Mouse (Mus musculus) heart, embryonic 13.5 days (tissue): ENCODE measurements around the gene B3galt5. TPM values are rescaled to one million over a fixed set of nuclear protein-coding genes. Genes with fewer than 3 reads are reported as not detected.

Source experiments
- ATAC-seq: fragments of 200-750 bp; cut with Nextera tagmentation; 2 replicates; pipeline ENCODE4 v1.8.0; 2017; ENCODE audit warnings: moderate TSS enrichment; ENCODE audit not compliant: insufficient number of reproducible peaks, low FRiP score, low TSS enrichment; ENCODE audit errors: extremely low read depth
- H3K27ac ChIP-seq: fragments of 300-500 bp; sonication (generic); replicated peaks from 2 replicates; pipeline ENCODE4 v1.5.1; 2015; ENCODE audit warnings: moderate library complexity, mild to moderate bottlenecking, inconsistent platforms
- H3K27me3 ChIP-seq: fragments of 300-500 bp; sonication (generic); replicated peaks from 2 replicates; pipeline ENCODE4 v1.6.1; 2015; ENCODE audit warnings: mild to moderate bottlenecking, inconsistent platforms
- H3K36me3 ChIP-seq: fragments of 300-500 bp; sonication (generic); 2 replicates; pipeline ENCODE4 v1.6.1; 2015; ENCODE audit warnings: mild to moderate bottlenecking, inconsistent platforms
- H3K4me1 ChIP-seq: fragments of 300-500 bp; sonication (generic); 2 replicates; pipeline ENCODE4 v1.6.1; 2015; ENCODE audit warnings: inconsistent platforms
- H3K4me2 ChIP-seq: fragments of 300-500 bp; sonication (generic); 2 replicates; pipeline ENCODE4 v1.6.1; 2015; ENCODE audit warnings: inconsistent platforms, mild to moderate bottlenecking, moderate library complexity
- H3K4me3 ChIP-seq: fragments of 300-500 bp; sonication (generic); 2 replicates; pipeline ENCODE4 v1.5.1; 2015; ENCODE audit warnings: moderate library complexity, mild to moderate bottlenecking, inconsistent platforms
- H3K9ac ChIP-seq: fragments of 300-500 bp; sonication (generic); 2 replicates; pipeline ENCODE4 v1.6.1; 2015; ENCODE audit warnings: inconsistent platforms, mild to moderate bottlenecking, moderate library complexity
- H3K9me3 ChIP-seq: fragments of 300-500 bp; sonication (generic); 2 replicates; pipeline ENCODE4 v1.6.1; 2016; ENCODE audit warnings: inconsistent platforms
- WGBS: fragments of 180-500 bp; shearing (Covaris S2); methylation state at CpG from one replicate; pipeline ENCODE4 v1.1.7; 2015; ENCODE audit warnings: mixed read lengths; 5-methylcytosine and 5-hydroxymethylcytosine counted together
- polyA plus RNA-seq: library from polyadenylated mRNA; unstranded; fragments of >200 nt; fragmentation: Nextera tagmentation; extraction: Ambion mirVana; gene quantifications from 2 replicates; pipeline ENCODE4 v1.2.1, GENCODE M21; 2015

Gene B3galt5
- polyA plus RNA-seq, 1 experiment from 2014 or later: 0.09 TPM

- WGBS: 62% methylated on average over 2 of the region's 2 CpGs
- ATAC-seq: no peak
- no peak overlapping the region for H3K4me3 ChIP-seq
Observed at GRCm38 (mm10) chr16:96271736-96272135, 36.1 kb downstream of the B3galt5 start.

DNA sequence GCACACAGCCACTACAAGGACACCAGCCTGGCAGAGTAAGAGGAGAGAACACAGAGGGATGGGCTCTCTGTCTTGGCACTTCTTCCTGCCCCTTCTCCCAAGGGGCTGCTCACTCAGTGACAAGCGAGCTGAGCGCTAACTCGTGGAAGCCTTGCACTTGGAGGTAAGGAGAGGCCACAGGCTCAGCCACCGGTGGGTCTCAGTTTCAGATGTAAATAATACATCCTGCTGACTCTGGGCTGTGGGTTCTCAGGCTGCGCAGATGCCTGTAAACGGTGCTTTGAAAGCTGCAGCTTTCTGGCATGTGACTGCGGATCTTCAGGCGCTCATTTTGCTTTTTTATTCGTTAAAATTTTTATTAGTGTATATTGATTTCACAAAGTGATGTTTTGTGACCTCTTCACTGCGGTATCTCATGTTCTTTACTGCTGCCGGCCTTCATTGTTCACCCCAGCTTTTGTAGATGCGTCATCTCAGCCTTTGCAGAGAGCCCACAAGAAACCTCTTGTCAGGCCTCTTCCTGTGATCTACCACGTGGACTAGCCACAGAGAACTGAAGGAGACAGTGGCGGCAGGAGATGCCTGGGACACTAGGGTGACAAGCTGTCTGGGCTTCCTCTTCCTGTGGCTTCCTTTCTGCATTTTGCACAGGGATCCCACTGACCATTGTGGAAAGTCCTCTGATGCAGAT is 37.5 kb downstream of the B3galt5 start:
- Histone ChIP-seq H3K4me1 (no peaks in the 10 kb centered on the region), H3K36me3 (no peaks in the 10 kb centered on the region), H3K4me2 (no peak overlapping the region), H3K9ac (no peak overlapping the region), H3K27me3 (no peaks in the 10 kb centered on the region), H3K9me3 (0 out of 2 replicates have a peak, but pooled peaks cover 2% of the 10 kb centered on the region), H3K27ac (no peak overlapping the region), H3K4me3 (no peak overlapping the region)
- 57% methylated on average over 14 of the region's 14 CpGs for WGBS
- ATAC-seq: no peak

More at GRCm38 (mm10) chr16:96271736-96272135, 36.1 kb downstream of the B3galt5 start:
- Histone ChIP-seq H3K27me3 (no peaks in the 10 kb centered on the region), H3K9me3 (0 out of 2 replicates have a peak, but pooled peaks cover 2% of the 10 kb centered on the region), H3K36me3 (no peaks in the 10 kb centered on the region), H3K4me1 (no peaks in the 10 kb centered on the region), H3K27ac (no peak overlapping the region), H3K9ac (no peak overlapping the region), H3K4me2 (no peak overlapping the region)

GRCm38 (mm10) chr16:96276596-96276995 is 41.0 kb downstream of the B3galt5 start:
- H3K9ac ChIP-seq: no peak overlapping the region
- no peak for ATAC-seq
- H3K4me2 ChIP-seq: no peak overlapping the region
- H3K36me3 ChIP-seq: no peaks in the 10 kb centered on the region
- H3K4me3 ChIP-seq: no peak overlapping the region
- H3K27me3 ChIP-seq: peaks cover 33% of the 10 kb centered on the region
- no peak overlapping the region for H3K27ac ChIP-seq
- peaks cover 9% of the 10 kb centered on the region; the same call in 1 of the 2 replicates for H3K4me1 ChIP-seq
- WGBS: 48% methylated on average over 3 of the region's 3 CpGs
- H3K9me3 ChIP-seq: 0 out of 2 replicates have a peak, but pooled peaks cover 2% of the 10 kb centered on the region

DNA sequence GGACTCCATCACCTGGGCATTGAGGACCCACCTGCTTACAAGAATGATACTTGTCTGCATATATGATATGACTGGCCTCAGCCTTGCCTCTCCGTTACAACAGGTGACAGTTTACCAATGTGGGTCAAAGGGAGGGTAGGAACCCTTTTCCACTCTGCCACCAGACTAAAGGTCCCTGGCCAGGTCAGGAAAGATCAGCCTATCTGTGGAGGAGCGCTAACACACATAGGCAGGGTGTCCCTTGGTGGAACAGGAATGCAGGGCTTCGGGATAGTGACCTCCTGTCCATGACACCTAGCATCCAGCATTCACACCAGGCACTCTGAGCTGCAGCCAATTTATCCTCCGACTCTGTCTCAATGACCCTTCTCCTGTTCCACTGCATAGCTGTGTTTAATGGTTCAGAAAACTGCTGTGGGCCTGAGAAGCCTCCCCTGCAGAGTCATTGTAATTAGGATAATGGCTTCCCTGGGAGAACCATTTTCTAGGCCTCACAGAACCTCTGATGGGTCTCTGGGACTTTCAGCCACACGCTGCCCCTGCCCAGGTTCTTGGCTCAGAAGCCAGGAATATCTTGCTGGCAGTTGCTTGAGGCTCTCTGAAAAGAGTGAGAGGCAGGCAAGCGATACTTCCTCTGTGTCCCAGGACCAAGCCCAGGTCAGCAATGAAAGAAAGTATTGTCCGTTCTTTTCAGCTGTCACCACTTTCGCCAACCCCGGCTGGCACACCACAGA is 43.1 kb downstream of the B3galt5 start:
- H3K36me3 ChIP-seq: no peaks in the 10 kb centered on the region
- H3K4me2 ChIP-seq: no peak overlapping the region
- H3K4me3 ChIP-seq: no peak overlapping the region
- 0 out of 2 replicates have a peak, but pooled peaks cover 2% of the 10 kb centered on the region for H3K9me3 ChIP-seq
- ATAC-seq: no peak
- no peak overlapping the region for H3K27ac ChIP-seq
- peaks cover 9% of the 10 kb centered on the region; the same call in 1 of the 2 replicates for H3K4me1 ChIP-seq
- H3K9ac ChIP-seq: no peak overlapping the region
- peaks cover 51% of the 10 kb centered on the region for H3K27me3 ChIP-seq
- WGBS: 52% methylated on average over 9 of the region's 9 CpGs

DNA sequence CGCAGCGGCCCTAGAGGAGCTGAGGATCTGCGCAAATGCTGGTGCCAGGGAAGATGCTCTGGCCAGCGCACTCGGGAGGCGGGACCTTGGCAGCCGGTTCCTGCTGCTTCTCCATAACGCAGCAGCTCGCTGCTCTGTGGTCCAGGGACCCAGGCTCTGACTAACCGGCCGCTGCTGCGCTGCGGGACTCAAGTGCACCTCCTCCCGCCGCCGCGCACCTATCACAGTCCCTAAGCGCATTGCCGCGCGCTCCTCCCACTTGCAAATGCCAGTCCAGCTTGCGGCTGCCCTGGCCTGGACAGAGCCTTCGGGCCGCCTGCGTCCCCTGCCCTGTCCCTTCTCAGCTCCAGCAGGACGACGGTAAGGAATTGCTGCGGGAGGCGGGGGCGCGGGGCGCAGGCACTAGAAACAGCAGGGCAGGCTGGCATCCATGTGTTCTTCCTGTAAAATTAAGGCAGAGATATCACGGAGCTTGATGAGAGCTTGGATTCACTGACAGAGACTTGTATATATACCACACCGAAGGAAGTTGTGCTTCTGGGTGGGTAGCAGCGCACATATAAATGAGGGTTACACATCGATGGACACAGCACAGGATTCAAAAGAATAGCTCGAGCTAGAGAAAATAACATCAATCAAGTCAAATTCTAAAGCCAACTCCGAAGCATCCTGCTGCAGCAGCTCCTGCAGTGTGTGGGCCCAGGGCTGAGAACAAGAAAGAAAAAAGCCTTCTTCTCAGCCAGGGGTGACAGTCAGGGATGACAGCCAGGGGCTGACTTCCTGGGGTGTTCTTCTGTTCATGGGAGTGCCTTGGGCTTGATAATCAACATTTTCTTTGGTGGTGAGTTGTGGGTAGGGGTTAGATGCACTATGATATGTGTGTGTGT is 45.4 kb downstream of the B3galt5 start:
- Histone ChIP-seq H3K27me3 (peaks cover 51% of the 10 kb centered on the region), H3K27ac (no peak overlapping the region), H3K4me3 (peak overlapping the region; percentile 38), H3K4me2 (peak overlapping the region; percentile 70), H3K36me3 (no peaks in the 10 kb centered on the region), H3K9me3 (no peaks in the 10 kb centered on the region), H3K9ac (peak overlapping the region; percentile 67), H3K4me1 (peaks cover 9% of the 10 kb centered on the region; the same call in 1 of the 2 replicates)
- WGBS: 4% methylated on average over 38 of the region's 38 CpGs
- peak; percentile 51; the same call in 1 of the 2 replicates for ATAC-seq

DNA sequence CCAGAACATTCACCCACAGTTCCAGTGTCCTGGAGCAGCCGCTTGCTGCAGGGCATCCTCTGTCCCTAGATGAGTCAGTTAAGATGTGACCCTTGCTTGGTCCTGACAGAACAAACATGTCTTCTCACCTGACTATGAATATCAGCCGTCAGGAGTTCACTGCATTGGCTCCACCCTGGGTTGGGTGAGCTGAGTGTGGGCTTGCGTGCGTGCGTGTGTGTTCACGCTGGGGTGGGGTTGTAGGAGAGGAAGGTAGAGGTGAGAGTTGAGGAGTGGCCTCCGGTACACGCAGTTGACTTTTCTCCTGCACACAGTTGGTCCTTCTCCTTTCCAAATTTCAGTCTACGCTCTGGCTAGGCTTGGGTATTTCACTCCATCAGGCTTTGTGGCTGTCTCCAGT is 47.0 kb downstream of the B3galt5 start:
- Histone ChIP-seq H3K27me3 (peaks cover 51% of the 10 kb centered on the region), H3K4me1 (peaks cover 9% of the 10 kb centered on the region; the same call in 1 of the 2 replicates), H3K4me2 (no peak overlapping the region), H3K9ac (no peak overlapping the region), H3K9me3 (no peaks in the 10 kb centered on the region), H3K27ac (no peak overlapping the region), H3K36me3 (no peaks in the 10 kb centered on the region), H3K4me3 (no peak overlapping the region)
- ATAC-seq: no peak
- WGBS: 88% methylated on average over 9 of the region's 9 CpGs

GRCm38 (mm10) chr16:96291885-96292284 is 56.3 kb downstream of the B3galt5 start:
- 74% methylated on average over 9 of the region's 9 CpGs for WGBS
- Histone ChIP-seq H3K9me3 (no peaks in the 10 kb centered on the region), H3K4me1 (no peaks in the 10 kb centered on the region), H3K4me3 (no peak overlapping the region), H3K9ac (no peak overlapping the region), H3K27ac (no peak overlapping the region), H3K36me3 (no peaks in the 10 kb centered on the region), H3K4me2 (no peak overlapping the region), H3K27me3 (no peaks in the 10 kb centered on the region; the same call in 1 of the 2 replicates)
- no peak for ATAC-seq

DNA sequence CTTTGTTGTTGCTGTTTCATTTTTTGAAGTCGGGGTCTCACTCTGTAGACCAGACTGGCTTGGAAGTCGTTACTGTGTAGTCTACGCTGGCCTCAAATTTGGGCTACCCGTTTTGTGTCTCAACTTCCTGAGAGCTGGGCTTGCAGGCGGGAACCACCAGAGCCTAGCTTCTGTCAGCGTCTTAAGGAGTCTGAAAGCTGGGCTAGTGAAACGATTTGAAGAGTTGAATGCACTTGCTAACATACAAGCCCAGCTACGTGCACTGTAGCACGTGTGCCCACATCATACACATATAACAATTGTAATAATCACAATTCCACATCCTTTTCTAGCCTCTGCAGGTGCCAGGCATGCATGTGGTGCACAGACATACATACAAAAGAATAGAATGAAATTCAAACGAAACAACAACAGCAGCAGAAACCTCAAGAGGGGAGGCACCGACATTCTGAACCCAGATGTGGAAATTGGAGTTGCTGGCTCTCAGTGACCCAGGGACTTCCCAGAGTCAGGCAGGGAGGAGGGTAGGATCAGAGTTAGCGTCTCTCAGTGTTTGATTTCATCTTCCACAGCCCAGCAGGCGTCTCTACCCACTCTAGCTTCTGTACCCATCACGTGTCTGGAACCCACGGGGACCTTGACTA is 57.1 kb downstream of the B3galt5 start:
- Histone ChIP-seq H3K4me2 (no peak overlapping the region), H3K9ac (no peak overlapping the region), H3K27me3 (no peaks in the 10 kb centered on the region; the same call in 1 of the 2 replicates), H3K36me3 (no peaks in the 10 kb centered on the region), H3K4me1 (no peaks in the 10 kb centered on the region), H3K27ac (no peak overlapping the region), H3K9me3 (no peaks in the 10 kb centered on the region), H3K4me3 (no peak overlapping the region)
- 59% methylated on average over 15 of the region's 15 CpGs for WGBS
- ATAC-seq: no peak

- Histone ChIP-seq H3K9me3 (no peaks in the 10 kb centered on the region), H3K9ac (no peak overlapping the region), H3K4me2 (no peak overlapping the region), H3K36me3 (no peaks in the 10 kb centered on the region), H3K4me3 (no peak overlapping the region), H3K27ac (no peak overlapping the region), H3K4me1 (no peaks in the 10 kb centered on the region), H3K27me3 (no peaks in the 10 kb centered on the region)
- no peak for ATAC-seq
Observed at GRCm38 (mm10) chr16:96298075-96298474, 62.5 kb downstream of the B3galt5 start.

DNA sequence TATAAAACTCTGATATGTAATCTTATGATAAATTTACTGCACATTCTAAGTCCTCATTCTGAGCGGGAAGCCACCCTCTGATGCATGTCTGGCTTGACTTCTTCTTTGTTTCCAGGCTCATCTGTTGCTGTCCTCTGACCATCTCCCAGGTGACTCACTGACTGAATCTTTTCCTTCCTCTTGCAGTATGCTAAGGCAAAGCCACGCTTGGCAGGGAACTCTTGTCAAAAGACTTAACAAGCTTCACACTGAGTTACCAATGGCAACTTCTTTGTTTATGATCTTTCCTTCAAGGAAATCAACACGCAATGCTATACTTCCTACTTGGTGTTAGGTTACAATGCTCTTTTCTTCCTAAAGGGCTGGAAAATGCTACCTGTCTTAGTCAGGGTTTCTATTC is 63.0 kb downstream of the B3galt5 start:
- no peaks in the 10 kb centered on the region for H3K9me3 ChIP-seq
- H3K4me2 ChIP-seq: no peak overlapping the region
- no peaks in the 10 kb centered on the region for H3K27me3 ChIP-seq
- H3K36me3 ChIP-seq: no peaks in the 10 kb centered on the region
- no peak overlapping the region for H3K4me3 ChIP-seq
- WGBS: 65% methylated on average over 3 of the region's 3 CpGs
- no peak overlapping the region for H3K9ac ChIP-seq
- no peak for ATAC-seq
- H3K4me1 ChIP-seq: no peaks in the 10 kb centered on the region
- no peak overlapping the region for H3K27ac ChIP-seq
